Mouse (Mus musculus) brain, embryonic 14.5 days (tissue): ENCODE measurements around the gene Tent5b. TPM values are rescaled to one million over a fixed set of nuclear protein-coding genes. Genes with fewer than 3 reads are reported as not detected.

Experiments
- DNase-seq: peaks from one replicate; pipeline ENCODE4 v3.0.0-alpha.2; 2011; ENCODE audit warnings: low read depth
- CTCF ChIP-seq: fragments of 200-500 bp; IDR thresholded peaks from 2 replicates; pipeline ENCODE4 v1.5.1; 2012; ENCODE audit warnings: inconsistent platforms, mild to moderate bottlenecking, moderate library complexity, borderline replicate concordance; ENCODE audit not compliant: insufficient read depth, insufficient read length; ENCODE audit errors: extremely low read depth
- POLR2A ChIP-seq: fragments of 200-500 bp; IDR thresholded peaks from 2 replicates; pipeline ENCODE4 v1.6.1; 2012; ENCODE audit warnings: mild to moderate bottlenecking, inconsistent platforms, borderline replicate concordance; ENCODE audit not compliant: poor library complexity, insufficient read depth, insufficient read length, severe bottlenecking; ENCODE audit errors: extremely low read depth
- polyA plus RNA-seq: library from polyadenylated mRNA; depleted of rRNA; stranded (reverse); fragments of >200 nt; gene quantifications from 2 replicates; pipeline ENCODE4 v1.2.3, GENCODE M21; 2012; rRNA removed

Gene Tent5b
- 0.19 and 0.45 TPM in 2 replicates for polyA plus RNA-seq

DNA sequence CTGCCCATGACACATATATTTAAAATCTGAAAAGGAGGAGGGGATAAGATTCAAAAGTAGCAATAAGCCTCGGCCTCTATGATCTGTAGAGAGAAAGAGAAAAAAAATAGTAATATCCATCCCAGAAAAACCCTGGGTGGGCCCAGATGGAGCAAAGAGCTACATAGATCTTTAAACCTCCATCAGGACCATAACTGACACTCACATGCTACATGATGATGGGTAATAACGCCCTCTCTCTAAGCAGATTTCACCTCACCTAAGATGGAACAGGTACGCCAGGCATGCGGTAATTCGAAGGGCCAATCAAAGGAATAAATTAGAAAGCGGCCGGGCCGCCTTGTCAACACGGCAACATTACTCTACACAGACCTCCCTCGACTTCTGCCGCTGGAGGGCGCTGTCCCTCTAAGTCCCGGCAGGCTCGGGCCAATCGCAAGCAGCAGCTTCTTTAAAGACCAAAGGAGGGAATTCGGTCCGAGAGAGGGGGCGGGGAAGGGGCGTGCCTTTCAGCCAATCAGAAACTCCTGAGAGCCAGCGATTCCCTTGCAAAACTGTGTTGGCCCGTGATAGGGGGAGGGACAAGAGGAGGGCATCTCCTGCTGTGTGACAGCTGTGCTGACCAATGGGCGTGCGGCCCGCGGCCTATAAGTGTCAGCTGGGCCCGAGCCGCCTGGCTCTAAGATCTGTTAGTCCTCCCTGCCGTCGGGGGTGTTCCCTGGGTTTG is at the start of gene Tent5b:
Gene Tent5b, plus strand, starts transcription at position 675 of the 727 bp plus-strand sequence.
- TF ChIP-seq CTCF, result peak; percentile 87
- TF ChIP-seq POLR2A, result no peak
- DNase-seq, result peak; percentile 99

DNA sequence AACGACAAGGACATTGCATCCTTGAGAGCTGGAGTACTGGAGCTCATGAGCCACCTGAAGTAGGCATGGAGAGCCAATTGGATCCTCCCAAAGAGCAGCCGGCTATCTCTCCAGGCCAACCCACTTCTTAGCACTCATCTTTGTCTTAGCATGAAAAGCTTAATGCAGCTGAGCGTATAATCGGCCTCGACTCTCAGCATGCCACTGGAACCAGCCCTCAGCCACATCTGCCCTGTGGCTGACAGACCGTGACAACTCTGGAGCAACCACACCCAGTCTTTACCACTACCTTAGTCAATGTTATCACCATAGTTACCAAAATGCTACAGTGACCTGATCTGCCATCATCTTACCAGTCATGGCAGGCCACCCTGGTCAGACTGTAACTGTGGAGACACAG is 48.4 kb upstream of the Tent5b start:
- no peak for TF ChIP-seq POLR2A
- no peak for TF ChIP-seq CTCF
- no peak for DNase-seq

DNA sequence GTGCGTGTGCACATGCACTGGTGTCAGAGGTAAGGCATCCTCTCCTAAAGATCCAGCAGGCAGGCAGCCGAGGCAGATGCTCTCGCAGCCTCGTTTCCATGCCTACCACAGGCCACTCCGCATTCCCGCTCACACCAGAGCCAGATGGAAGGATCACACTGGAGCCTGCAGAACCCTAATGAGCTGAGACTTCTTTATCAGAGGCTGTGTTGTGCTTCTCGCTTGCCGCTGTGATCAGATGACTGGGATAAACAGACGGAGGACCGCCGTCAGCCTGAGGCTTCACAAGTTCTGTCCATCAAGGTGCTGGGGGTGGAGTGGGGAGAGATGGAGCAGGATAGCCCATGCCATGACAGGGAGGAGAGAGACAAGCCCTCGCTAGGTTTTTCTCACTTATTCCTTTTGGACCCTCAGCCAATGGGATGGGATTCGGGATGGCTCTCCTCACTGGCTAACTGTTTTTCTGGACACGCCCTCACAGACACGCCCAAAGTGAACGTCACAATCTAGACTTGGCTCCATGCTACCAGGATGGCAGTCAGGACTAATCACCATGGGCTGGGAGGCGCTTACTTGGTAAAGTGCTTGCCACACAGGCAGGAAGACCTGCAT is 47.3 kb upstream of the Tent5b start:
- TF ChIP-seq CTCF, result no peak
- no peak for TF ChIP-seq POLR2A

DNA sequence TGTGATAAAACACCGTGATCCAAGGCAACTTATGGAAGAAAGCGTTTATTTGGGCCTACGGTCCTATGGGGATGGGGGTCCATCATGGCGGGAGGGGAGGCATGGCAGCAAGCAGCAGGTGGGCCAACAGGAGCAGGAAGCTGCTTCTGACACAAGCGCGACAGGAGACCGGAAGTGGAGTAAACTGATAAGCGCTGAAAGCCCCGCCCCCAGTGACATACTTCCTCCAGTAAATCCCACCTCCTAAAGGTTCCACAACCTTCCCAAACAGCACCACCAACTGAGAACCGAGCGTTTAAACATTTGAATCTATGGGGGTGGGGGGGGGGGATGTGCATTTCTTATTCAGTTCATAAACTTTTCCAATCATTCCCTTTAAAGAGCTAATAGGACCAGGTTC is 44.0 kb upstream of the Tent5b start:
- DNase-seq, result no peak
- TF ChIP-seq CTCF, result no peak
- no peak for TF ChIP-seq POLR2A

More for the DNA sequence above, 47.3 kb upstream of the Tent5b start:
- peak; percentile 91 for DNase-seq

DNA sequence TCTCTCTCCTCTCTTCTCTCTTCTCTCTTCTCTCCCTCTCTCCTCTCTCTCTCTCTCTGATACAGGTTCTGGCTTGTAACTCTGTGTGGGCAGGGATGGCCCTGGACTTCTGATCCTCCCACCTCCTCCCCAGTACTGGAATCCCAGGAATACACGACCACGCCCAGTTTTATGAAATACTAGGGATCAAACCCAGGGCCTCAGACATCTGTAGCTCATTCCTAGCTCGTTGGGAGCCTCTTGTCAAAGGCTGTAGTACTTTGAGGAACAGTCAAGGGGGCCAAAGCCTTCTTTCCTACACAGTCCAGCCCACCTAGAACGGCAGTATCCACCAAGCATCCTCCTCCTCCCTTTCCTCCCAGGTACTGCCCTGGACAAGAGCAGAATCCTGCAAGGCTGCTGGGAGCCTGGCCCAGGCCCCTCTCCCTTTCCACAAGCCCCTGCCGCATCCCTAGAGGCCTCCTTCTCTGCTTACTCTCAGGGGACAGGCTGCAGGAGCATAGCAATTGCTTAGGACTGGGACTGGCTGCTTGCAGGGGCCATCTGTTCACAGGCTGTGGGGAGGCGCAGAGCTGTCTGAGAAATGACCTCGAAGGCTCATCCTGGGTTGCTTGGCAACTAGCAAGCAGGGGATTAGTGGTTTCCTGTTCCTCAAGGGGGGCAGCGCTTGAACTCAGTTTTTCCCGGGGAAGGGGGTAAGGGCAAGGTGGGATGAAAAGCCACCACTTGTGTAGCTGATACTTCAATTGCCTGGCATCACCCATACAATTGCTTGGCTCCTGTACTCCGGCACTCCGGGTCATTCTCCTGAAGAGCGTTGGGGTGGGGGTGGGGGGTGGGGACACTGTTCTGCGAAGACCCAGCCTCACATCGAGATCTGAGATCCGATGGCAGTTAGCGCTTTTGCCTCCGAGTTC is 40.2 kb upstream of the Tent5b start:
- TF ChIP-seq CTCF (no peak), POLR2A (no peak)
- peak; percentile 94 for DNase-seq

DNA sequence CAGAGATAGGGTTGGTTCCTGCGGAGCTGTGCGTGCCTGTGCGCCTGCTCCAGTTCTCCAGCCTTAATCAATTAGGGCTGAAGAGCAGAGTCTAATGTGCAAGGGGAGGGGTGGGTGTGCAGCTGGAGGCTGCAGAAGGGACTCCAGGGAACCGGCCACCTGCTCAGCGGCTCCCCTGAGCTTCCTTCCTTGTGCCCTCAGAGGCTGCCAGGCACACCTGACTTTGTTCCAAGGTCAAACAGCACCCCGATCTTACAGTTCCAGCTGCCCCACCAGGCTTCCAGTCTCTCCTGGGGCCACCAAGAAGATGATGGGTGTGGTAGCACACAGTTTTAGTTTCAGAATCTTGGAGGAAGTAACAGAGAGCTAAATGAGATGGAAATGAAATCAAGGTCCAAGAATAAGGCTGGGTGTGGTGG is 39.5 kb upstream of the Tent5b start:
- TF ChIP-seq CTCF (no peak), POLR2A (no peak)

DNA sequence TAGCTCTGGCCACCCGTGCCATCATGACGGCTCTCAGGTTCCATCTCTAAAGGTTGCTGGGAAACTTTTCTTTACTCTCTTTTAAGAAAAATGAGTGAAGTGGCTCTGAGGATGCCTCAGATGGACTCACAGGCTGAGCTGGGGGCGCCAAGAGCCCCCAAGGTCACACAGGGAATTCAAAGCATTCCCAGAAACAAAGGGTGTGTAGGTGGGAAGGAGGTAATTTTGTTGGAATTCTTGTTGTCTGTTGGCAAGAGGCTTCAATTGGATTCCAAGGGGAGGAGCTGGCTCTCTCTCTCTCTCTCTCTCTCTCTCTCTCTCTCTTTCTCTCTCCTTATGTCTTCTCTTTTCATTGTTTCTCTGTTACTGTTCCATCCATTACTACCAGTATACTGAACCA is 37.7 kb upstream of the Tent5b start:
- no peak for DNase-seq
- TF ChIP-seq CTCF (no peak), POLR2A (no peak)

More for the DNA sequence above, 39.5 kb upstream of the Tent5b start:
- DNase-seq, result peak; percentile 78

DNA sequence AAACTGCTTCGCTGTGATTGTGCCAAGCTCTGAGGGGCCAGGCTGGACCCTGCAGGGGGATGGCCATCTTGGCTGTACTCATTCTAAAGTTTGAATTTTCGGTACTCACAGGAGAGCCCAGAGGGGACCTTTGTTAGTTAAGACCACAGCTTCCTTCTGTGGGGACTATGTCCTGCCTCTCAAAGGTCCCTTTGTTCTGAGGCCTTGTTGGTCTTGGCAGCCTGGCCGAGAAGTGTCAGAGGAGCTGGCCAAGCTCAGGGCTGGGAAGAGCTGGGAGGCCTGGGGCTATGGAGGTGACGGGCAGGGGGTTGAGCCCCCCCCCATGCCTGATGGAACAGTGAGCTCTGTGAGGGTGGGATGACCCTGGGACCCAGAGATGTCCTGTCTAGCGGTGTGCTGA is 36.8 kb upstream of the Tent5b start:
- DNase-seq, result peak; percentile 68
- TF ChIP-seq POLR2A (no peak), CTCF (no peak)

DNA sequence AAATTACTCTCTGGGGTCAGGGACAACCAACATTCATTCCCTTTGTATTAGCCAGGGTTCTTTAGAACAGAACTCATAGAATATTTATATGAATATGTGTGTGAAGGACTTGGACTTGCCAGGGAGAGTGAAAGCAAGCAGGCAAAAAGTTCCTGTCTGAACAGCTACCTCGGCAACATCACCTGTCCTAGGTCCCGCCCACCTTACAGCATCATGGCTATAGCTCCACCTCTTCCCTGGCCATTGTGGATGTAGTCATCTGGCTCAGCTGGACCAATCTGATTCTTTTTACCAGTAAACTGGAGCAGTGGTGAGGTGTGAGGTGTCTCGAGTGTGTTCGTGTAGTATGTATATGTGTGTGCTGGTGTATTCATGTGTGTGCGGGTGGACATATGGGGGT is 34.2 kb upstream of the Tent5b start:
- no peak for DNase-seq
- TF ChIP-seq POLR2A (no peak), CTCF (no peak)

DNA sequence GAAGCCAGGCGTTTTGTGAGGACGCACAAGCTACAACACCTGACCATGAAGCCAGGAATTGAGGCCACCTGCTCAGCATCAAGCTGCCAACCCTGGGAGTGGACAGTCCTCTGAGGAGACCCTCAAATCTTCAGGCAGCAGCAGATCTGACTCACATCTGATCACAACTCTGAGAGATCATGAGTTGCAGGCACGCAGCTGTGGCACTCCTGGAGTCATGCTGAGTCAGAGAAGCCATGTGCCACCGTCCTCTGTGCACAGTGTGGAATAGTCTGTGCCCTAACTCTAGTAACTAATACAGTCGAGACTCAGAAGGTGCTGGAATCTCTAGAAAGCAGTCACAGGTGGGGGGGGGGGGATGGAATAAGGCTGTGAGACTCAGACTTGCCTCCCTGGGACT is 32.6 kb upstream of the Tent5b start:
- DNase-seq, result no peak
- TF ChIP-seq POLR2A (no peak), CTCF (no peak)

DNA sequence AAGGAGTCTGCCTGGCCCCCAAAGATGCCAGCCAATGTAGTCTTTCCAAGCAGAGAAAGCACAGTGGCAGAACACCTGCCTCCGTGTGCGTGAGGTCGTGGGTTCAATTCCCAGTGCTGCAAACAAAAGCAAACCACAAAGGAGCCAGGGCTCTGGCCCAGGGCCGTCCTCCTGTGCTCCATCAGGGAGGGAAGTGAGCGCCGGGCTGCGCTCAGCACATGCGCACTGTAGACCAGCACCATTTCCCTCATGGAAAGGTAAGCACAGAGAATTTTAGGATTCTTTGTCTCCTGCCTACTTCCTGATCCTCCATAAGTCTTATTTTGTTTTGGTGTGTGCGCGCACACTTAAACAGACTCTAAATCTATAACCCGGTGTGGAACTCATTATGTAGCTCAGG is 32.0 kb upstream of the Tent5b start:
- TF ChIP-seq CTCF, result no peak
- TF ChIP-seq POLR2A, result no peak
- no peak for DNase-seq

DNA sequence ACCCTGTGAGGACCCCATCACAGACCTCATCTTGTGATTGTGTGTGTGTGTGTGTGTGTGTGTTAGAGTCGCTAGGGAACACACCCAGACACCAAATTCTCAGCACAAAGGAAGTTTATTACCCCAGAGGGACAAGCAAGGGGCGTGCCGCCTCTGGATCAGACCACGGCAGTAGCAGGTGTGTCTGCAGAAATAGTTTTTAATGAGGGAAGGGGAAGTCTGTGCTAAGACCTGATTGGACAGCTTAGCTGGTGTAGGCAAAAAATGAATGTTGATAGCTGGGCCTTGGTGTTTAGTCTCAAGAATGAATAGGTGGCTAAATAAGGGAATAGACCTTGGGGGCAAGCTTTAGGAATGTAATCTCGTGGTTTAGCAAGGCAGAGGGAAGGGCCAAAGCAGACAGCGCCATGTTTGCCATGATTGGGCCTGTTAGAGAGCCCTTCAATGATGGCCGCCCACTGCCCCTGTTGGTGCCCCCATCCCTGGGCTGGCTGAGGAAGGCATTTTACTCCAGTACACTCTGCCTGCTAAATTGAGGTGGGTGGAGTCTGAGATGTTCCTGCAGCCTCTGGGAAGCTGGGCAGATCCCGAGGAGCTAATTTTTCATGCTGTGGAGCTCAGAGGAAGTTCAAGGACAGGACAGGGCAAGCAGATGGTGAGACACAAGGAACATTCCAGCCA is 31.1 kb upstream of the Tent5b start:
- DNase-seq, result no peak
- no peak for TF ChIP-seq CTCF
- no peak for TF ChIP-seq POLR2A
